Mouse (Mus musculus) limb, embryonic 12.5 days (tissue): ENCODE data around the gene Tspo. TPM values are rescaled to one million over a fixed set of nuclear protein-coding genes. Genes with fewer than 3 reads are reported as not detected.

Experiments
- ATAC-seq: fragments of 200-750 bp; cut with Nextera tagmentation; 2 replicates; pipeline ENCODE4 v1.8.0; 2017; ENCODE audit warnings: low read depth, moderate TSS enrichment; ENCODE audit not compliant: insufficient number of reproducible peaks, insufficient read depth, low FRiP score, low TSS enrichment
- H3K27ac ChIP-seq: fragments of 300-500 bp; sonication (generic); 2 replicates; pipeline ENCODE4 v1.5.1; 2016; ENCODE audit warnings: mild to moderate bottlenecking, moderate library complexity
- H3K27me3 ChIP-seq: fragments of 300-500 bp; sonication (generic); 2 replicates; pipeline ENCODE4 v1.6.1; 2016; ENCODE audit warnings: mild to moderate bottlenecking, moderate library complexity
- H3K36me3 ChIP-seq: fragments of 300-500 bp; sonication (generic); 2 replicates; pipeline ENCODE4 v1.6.1; 2016; ENCODE audit warnings: mild to moderate bottlenecking, moderate library complexity
- H3K4me1 ChIP-seq: fragments of 300-500 bp; sonication (generic); replicated peaks from 2 replicates; pipeline ENCODE4 v1.6.1; 2016
- H3K4me2 ChIP-seq: fragments of 300-500 bp; sonication (generic); 2 replicates; pipeline ENCODE4 v1.6.1; 2016; ENCODE audit warnings: mild to moderate bottlenecking, moderate library complexity
- H3K4me3 ChIP-seq: fragments of 300-500 bp; sonication (generic); replicated peaks from 2 replicates; pipeline ENCODE4 v1.5.1; 2016; ENCODE audit warnings: mild to moderate bottlenecking
- H3K9ac ChIP-seq: fragments of 300-500 bp; sonication (generic); replicated peaks from 2 replicates; pipeline ENCODE4 v1.6.1; 2016; ENCODE audit warnings: mild to moderate bottlenecking, moderate library complexity
- H3K9me3 ChIP-seq: fragments of 300-500 bp; sonication (generic); 2 replicates; pipeline ENCODE4 v1.6.1; 2016; ENCODE audit warnings: mild to moderate bottlenecking, moderate library complexity
- WGBS: fragments of 180-500 bp; shearing (Covaris S2); methylation state at CpG from one replicate; pipeline ENCODE4 v1.1.7; 2016; 5-methylcytosine and 5-hydroxymethylcytosine counted together
- microRNA-seq: library from miRNA; unstranded; fragments of <30 nt; microRNA quantifications from one replicate; pipeline ENCODE4, GENCODE M21; 2017
- polyA plus RNA-seq: library from polyadenylated mRNA; unstranded; fragments of >200 nt; fragmentation: Nextera tagmentation; extraction: Ambion mirVana; gene quantifications from 2 replicates; pipeline ENCODE4 v1.2.1, GENCODE M21; 2016

The Tspo gene
- polyA plus RNA-seq, 1 experiment from 2014 or later = 54.2 TPM

DNA sequence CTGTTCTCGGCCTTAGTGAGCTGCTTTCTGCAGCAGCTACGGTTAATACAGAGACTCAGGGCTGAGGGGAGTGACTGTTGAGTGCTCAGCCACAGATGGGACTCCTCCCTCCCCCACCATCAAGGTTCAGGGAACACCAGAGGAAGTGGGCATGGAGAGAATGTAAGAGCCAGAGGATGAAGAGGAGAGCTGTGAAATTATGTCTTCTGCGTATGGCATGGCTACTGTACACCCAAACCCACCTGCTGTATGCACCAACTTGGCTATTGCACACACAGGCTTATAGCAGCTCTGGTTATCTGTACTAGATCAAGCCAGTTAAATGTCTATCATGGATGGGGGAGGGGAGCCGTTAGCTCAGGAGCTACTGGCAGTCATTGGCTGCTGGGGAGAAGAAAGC lies 37.8 kb downstream of the Tspo start:
- peaks cover 4% of the 10 kb centered on the region; the same call in 1 of the 2 replicates for H3K4me1 ChIP-seq
- no peaks in the 10 kb centered on the region for H3K9me3 ChIP-seq
- H3K4me2 ChIP-seq = no peak overlapping the region
- WGBS = 73% methylated on average over 4 of the region's 4 CpGs
- H3K36me3 ChIP-seq = peaks cover 7% of the 10 kb centered on the region; the same call in 1 of the 2 replicates
- no peak for ATAC-seq
- no peaks in the 10 kb centered on the region for H3K27me3 ChIP-seq
- H3K4me3 ChIP-seq = no peak overlapping the region
- no peak overlapping the region for H3K9ac ChIP-seq
- H3K27ac ChIP-seq = no peak overlapping the region

DNA sequence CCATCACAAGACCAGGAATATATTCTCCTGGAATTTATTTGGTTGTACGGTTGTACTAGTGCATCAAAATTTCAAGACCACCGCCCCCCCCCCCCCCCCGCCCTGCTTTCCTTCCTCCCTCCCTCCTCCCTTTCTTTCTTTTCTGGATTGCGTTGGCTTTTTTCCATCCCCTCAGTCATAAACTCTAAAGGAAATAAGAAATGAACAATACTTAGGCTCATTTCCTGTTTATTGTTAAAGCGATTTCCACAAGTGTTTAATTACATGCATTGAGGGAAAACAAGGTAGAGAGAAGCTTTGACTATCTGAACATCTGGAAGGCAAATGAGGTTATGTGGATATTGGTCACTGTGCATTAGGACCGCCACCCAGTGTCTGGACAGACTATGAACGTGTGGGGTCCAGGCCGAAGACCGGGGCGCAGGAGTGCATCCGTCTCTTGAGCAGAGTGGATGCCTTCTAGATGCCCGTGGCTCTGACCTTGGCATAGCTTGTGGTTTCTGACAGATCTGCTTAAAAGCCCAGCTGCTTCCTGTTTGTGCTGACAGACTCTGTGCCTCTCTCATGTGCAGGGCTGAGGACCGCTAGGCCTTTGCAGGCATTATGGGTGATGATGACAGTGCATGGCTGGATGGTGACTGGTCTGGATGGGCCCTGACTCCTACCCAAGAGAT lies 39.1 kb downstream of the Tspo start:
- ATAC-seq = no peak
- Histone ChIP-seq H3K4me2 (no peak overlapping the region), H3K27ac (peak overlapping the region; percentile 23; the same call in 1 of the 2 replicates)

DNA sequence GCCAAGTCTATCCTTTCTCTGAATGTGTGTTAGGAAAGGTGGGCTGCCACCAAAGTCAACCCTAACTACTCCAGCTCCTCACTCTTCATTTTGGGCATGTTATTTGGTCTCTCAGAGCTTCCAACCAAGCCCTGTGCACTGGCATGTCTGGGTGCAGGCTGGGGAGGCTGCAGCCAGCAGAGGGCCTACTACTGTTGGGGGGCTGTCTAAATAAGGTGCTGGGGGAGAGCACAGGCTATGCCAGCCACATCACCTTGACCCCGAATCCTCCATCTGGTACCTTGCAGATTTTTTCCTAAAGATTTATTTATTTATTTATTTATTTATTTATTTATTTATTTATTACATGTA lies 39.6 kb downstream of the Tspo start:
- Histone ChIP-seq H3K4me2 (no peak overlapping the region), H3K27ac (0 out of 2 replicates have a peak overlapping the region, but pooled peaks have one; percentile 23), H3K4me3 (no peak overlapping the region), H3K4me1 (peaks cover 4% of the 10 kb centered on the region; the same call in 1 of the 2 replicates), H3K9me3 (no peaks in the 10 kb centered on the region), H3K9ac (no peak overlapping the region), H3K27me3 (no peaks in the 10 kb centered on the region), H3K36me3 (peaks cover 16% of the 10 kb centered on the region; the same call in 1 of the 2 replicates)
- ATAC-seq = no peak
- WGBS = 87% methylated on average over 1 of the region's 1 CpGs

More for the DNA sequence above, 39.1 kb downstream of the Tspo start:
- 73% methylated on average over 13 of the region's 13 CpGs for WGBS
- H3K4me3 ChIP-seq = no peak overlapping the region
- peaks cover 16% of the 10 kb centered on the region; the same call in 1 of the 2 replicates for H3K36me3 ChIP-seq
- no peaks in the 10 kb centered on the region for H3K9me3 ChIP-seq
- peaks cover 4% of the 10 kb centered on the region; the same call in 1 of the 2 replicates for H3K4me1 ChIP-seq
- H3K27me3 ChIP-seq = no peaks in the 10 kb centered on the region
- H3K9ac ChIP-seq = no peak overlapping the region

DNA sequence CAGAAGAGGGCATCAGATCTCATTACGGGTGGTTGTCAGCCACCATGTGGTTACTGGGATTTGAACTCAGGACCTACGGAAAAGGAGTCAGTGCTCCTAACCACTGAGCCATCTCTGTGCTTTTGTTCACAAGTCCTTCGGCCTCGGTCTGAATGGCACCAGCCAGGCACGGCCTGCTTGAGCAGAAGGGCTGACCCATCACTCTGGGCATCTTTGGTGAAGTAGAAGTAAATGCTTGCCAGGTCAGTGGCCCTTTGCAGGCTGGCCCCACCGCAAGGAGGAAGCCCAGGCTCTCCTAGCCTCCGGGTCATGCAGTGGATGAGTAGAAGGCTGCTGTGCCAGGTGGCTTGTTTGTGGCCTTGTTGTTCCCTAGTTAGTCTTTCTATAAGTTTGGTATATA lies 40.0 kb downstream of the Tspo start:
- ATAC-seq = no peak
- Histone ChIP-seq H3K4me1 (peaks cover 4% of the 10 kb centered on the region; the same call in 1 of the 2 replicates), H3K27me3 (no peaks in the 10 kb centered on the region), H3K9ac (no peak overlapping the region), H3K36me3 (peaks cover 19% of the 10 kb centered on the region; the same call in 1 of the 2 replicates), H3K9me3 (no peaks in the 10 kb centered on the region), H3K4me2 (no peak overlapping the region), H3K27ac (no peak overlapping the region), H3K4me3 (no peak overlapping the region)
- 90% methylated on average over 7 of the region's 7 CpGs for WGBS

DNA sequence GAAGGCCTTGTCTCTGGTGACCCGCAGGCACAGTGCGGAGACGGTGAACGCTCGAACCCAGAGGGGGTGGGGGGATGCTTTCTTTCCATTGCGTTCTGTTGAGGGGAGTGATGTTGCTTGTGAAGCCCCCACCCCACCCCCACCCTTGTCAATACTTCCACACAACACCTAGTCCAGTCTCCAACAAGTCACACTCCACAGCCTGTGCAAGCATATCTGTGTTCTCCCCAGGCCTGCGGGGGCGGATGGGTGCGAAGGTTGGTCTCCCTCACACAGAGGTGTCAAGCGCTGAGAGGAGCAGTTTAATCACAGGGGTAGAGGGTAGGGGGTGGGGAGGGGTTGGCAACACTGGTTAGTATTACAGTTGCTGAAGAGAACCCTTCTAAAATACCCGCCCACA lies 42.8 kb downstream of the Tspo start:
- no peak for ATAC-seq
- WGBS = 77% methylated on average over 11 of the region's 11 CpGs
- H3K36me3 ChIP-seq = peaks cover 39% of the 10 kb centered on the region

DNA sequence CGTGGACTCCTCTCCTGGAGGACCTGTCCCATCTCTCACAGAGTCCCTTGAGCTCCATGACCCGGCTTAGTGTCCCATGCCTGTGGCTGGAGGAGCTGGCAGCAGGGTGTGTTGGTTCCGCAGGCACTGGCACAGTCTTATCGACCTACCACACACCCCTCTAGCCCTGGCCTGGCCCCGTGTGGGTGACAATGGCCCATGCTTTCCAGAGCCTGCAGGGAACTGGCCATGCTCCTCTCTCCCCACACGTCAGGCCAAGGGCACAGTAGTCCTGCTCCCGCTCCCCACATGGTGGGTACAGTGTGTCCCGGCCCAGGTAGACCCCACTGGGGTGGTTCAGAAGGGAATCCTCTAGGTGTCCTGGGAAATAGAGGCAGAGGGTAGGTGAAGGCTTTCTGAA lies 43.3 kb downstream of the Tspo start:
- H3K27ac ChIP-seq = no peak overlapping the region
- H3K27me3 ChIP-seq = no peaks in the 10 kb centered on the region
- H3K36me3 ChIP-seq = peaks cover 43% of the 10 kb centered on the region
- H3K4me1 ChIP-seq = peaks cover 4% of the 10 kb centered on the region; the same call in 1 of the 2 replicates
- no peak overlapping the region for H3K9ac ChIP-seq
- ATAC-seq = no peak
- no peaks in the 10 kb centered on the region for H3K9me3 ChIP-seq
- WGBS = 86% methylated on average over 8 of the region's 8 CpGs
- no peak overlapping the region for H3K4me3 ChIP-seq
- H3K4me2 ChIP-seq = no peak overlapping the region

More for the DNA sequence above, 42.8 kb downstream of the Tspo start:
- H3K9ac ChIP-seq = no peak overlapping the region
- H3K27ac ChIP-seq = no peak overlapping the region
- no peaks in the 10 kb centered on the region for H3K27me3 ChIP-seq
- H3K9me3 ChIP-seq = no peaks in the 10 kb centered on the region
- H3K4me1 ChIP-seq = peaks cover 4% of the 10 kb centered on the region; the same call in 1 of the 2 replicates
- no peak overlapping the region for H3K4me2 ChIP-seq
- no peak overlapping the region for H3K4me3 ChIP-seq

DNA sequence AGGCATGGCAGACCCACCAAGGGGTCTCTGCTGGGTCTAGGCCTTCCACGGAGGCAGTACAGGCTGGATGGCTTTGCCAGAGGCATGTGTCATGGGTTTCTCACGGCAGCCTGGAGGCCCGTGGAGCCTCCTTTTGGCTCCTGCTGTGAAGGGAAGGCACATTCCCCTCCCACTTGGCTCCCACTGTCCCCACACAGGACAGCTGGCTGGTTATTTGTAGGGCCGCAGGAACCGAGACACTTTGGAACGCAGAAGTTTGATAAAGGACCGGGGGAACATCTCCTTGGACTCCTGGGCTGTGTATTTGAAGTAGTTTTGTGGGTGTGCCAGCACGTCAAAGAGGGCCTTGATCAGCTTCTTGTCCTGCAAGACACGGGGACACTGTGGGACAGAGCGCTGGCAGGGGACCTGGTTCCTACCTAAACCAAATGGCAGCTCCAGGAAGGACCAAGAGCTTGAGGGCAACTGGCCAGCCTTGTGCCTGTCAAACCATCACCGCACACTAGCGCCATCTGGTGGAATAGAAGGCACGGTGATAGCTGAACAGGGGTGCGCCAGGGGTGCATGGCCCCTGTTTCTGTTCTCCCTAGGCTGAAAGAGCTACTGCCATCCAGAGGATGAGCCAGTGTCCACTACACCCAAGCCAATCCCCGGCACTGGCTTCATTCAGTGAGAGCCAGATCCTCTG lies 43.9 kb downstream of the Tspo start:
- H3K36me3 ChIP-seq = peaks cover 49% of the 10 kb centered on the region
- peaks cover 4% of the 10 kb centered on the region; the same call in 1 of the 2 replicates for H3K4me1 ChIP-seq
- no peak for ATAC-seq
- H3K9ac ChIP-seq = no peak overlapping the region
- no peak overlapping the region for H3K27ac ChIP-seq
- H3K4me3 ChIP-seq = no peak overlapping the region
- H3K27me3 ChIP-seq = no peaks in the 10 kb centered on the region
- WGBS = 47% methylated on average over 15 of the region's 15 CpGs
- no peaks in the 10 kb centered on the region for H3K9me3 ChIP-seq
- no peak overlapping the region for H3K4me2 ChIP-seq

DNA sequence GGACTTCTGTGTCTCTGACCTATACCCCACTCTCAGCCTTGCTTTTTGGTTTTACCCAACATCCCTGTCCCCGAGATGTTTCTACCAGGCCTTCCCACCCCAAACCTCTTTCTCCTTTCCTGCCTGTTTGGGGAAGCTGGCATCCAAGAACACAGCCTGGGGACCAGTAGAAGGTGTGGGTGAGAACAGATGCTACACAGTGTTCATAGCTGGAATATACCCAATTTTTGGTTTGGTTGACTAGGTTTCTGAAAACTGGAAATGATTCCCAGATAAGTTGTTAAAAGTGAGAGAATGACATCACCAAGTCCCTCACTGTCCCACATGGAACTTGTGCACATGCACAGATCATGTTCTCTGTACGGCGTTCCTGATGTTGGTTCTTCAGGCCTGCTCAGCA lies 51.9 kb downstream of the Tspo start:
- 85% methylated on average over 3 of the region's 3 CpGs for WGBS
- no peak for ATAC-seq
- H3K36me3 ChIP-seq = peaks cover 79% of the 10 kb centered on the region

More for the DNA sequence above, 51.9 kb downstream of the Tspo start:
- Histone ChIP-seq H3K4me2 (no peak overlapping the region), H3K27me3 (no peaks in the 10 kb centered on the region; the same call in 1 of the 2 replicates), H3K27ac (no peak overlapping the region), H3K4me3 (no peak overlapping the region), H3K4me1 (no peaks in the 10 kb centered on the region), H3K9me3 (no peaks in the 10 kb centered on the region), H3K9ac (no peak overlapping the region)

Small RNAs within 50 kb of the gene (microRNA-seq; reads per million reads assigned to microRNA genes)
- gene Gm24575 = not detected

Other genes with a start within 250 kb of the Tspo start
- gene Arfgap3, start 213.3 kb upstream of the Tspo start, polyA plus RNA-seq = 40.3 and 42.5 TPM in 2 replicates
- gene Pacsin2, start 99.0 kb upstream of the Tspo start, polyA plus RNA-seq = 45.5 and 50.6 TPM in 2 replicates
- 26.0 and 27.2 TPM in 2 replicates for gene Ttll1, start 52.7 kb upstream of the Tspo start, polyA plus RNA-seq
- 2.8 and 3.3 TPM in 2 replicates for gene Bik, start 36.7 kb upstream of the Tspo start, polyA plus RNA-seq
- 48.9 and 50.8 TPM in 2 replicates for gene Mcat, start 195 bp downstream of the Tspo start, polyA plus RNA-seq
- gene Ttll12, start 31.6 kb downstream of the Tspo start, polyA plus RNA-seq = 44.7 and 46.0 TPM in 2 replicates
- gene Scube1, start 161.4 kb downstream of the Tspo start, polyA plus RNA-seq = 33.6 and 36.7 TPM in 2 replicates
- gene Mpped1, start 215.9 kb downstream of the Tspo start, polyA plus RNA-seq = 8.0 and 8.4 TPM in 2 replicates